Mouse (Mus musculus) c-Kit-positive CD71-positive TER-119-positive erythroid progenitor cells, embryonic 14.5 days (primary cell): ENCODE measurements around the gene Prg3.

Experiments used
- DNase-seq: peaks from one replicate; pipeline ENCODE4 v3.0.0-alpha.2; 2013; ENCODE audit warnings: low spot score

Gene Prg3

GRCm38 (mm10) chr2:84987930-84988329 is at the start of gene Prg3:
Gene Prg3, plus strand, starts transcription at chr2:84988215.
- no peak for DNase-seq

DNA sequence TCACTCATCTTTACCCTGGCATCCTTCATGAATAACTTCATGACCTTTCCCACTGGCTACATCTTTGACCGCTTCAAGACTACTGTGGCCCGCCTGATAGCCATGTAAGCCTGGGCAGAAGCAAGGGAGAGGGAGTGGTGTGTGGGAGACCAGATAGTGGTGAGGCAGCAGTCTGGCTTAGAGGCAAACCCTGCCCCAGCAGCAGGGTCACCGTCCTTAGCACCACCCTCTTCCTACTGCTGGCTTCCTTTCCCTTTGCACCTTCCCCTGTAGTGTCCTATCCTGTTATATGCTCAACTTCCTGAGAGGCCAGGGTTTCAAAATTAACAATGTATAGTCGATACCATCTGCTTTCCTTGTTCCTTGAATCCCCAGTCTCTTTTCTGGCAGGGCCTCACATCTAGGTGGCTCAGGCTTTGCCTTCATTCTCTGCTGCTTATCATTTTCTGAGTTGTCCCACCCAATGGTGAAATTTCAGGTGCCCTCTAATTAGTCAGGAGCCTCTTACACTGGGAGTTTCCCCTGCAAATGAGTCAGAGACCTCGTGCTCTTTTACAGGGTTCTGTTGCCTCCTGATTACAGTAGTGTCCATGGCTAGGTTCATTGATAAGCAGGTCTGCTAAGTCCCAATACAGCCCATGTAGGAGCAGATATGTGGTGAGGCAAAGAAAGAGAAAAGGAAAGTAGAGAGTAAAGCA is 49.6 kb upstream of the Prg3 start:
- peak; percentile 96 for DNase-seq

GRCm38 (mm10) chr2:84939306-84939705 is 48.7 kb upstream of the Prg3 start:
- DNase-seq = no peak

- DNase-seq = peak; percentile 58
Measured at GRCm38 (mm10) chr2:84939711-84940110, 48.3 kb upstream of the Prg3 start.

DNA sequence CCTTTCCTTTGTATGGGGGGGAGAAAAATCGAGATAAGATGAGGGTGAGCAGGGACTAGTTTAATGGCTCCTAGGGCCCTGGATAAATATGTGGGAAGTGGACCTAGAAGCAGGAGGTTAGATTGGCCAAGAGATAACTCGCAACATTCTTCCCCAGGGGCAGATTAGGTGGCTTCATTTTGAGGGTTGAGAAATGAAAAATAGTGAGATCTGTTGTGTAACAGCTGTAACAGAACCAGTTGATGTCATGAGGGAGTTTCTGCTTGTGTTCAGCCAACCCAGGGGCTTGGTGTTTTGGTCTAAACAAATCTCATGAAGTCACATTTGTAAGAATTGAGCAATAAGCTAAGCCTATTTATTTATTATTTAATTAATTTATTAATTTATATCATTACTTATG is 46.7 kb upstream of the Prg3 start:
- no peak for DNase-seq

GRCm38 (mm10) chr2:84941795-84942194 is 46.2 kb upstream of the Prg3 start:
- DNase-seq = no peak

DNA sequence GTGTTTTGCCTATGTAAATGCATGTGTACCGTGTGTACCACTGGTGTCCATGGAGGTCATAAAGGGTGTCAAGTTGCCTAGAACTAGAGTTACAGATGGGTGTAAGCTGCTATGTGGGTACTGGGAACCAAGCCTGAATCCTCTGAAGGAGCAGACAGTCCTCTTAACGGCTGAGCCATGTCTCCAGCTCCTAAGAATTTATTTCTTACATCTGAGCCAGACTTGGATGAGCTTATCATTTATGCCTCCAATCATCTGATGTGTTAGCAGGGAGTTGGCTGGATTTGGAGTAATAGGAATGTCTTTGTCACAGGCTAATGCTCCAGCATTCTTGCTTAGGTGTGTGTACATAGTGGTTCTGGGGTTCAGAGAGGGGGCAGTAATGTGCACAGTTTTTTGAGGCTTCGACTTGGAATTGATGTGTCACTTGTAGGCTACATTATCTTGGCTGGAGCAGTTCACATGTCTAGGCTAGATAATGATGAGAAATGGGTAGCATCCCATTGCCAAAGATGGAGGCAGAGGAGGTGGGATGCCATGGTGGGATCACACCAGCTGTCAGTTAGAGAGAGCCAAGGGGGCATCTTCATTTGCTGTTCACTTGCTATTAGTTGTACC is 40.8 kb upstream of the Prg3 start:
- no peak for DNase-seq

DNA sequence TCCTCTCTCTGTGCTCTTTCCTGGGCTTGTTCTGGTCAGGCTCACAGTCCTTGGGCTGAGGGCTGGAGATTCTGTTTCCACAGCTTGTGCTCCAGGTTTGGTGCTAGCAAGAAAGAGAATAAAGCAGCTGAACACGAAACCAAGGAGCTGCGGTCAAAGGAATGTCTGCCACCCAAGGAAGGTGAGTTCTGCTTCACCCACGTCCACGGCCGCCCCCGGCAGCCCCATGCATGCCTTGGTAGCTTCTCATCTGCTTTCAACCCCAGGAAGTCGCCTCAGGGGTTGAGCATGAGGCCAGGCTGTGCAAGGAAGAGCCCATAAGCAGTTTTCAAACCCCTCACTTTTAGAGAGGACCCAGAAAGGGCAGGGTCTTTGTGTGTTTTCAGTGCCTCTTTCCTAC is 39.8 kb upstream of the Prg3 start:
- no peak for DNase-seq

- DNase-seq = no peak
Measured at GRCm38 (mm10) chr2:84948721-84949120, 39.3 kb upstream of the Prg3 start.

DNA sequence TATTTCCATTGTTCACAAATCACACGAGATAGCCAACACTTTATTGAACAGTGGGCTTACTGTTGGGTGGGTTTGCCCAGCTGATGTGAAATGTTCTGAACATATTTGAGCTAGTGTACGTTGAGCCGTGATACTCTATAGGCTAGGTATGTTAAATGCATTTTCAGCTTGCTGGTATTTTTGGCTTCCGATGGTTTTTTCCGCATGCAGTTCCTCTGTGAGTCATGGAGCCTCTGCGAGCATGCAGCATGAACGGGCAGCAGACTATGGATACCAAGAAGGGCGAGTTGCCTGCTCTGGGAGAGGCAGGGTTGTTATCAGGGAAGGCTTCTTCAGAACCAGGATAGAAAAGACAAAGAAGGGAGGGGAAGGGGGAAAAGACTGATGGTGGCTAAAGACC is 37.0 kb upstream of the Prg3 start:
- DNase-seq = no peak

DNA sequence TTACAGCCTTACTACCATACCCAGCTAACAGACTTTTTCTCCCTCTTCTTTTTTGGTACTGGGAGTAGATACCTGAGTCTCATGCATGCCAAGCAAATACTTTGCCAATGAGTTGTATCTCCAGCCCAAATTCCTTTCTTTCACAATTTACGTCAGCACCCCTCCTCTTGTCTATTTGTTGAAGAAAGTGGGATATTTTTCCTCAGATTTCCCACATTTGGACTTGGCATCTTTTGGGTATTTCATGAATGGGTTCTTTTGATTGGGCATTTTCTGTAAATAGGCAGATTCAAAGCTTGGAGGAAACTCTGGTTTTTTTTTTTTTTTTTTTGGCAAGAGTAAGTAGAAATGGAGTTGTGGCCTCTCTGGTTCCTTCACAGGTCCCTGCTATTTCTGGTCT is 35.8 kb upstream of the Prg3 start:
- no peak for DNase-seq

DNA sequence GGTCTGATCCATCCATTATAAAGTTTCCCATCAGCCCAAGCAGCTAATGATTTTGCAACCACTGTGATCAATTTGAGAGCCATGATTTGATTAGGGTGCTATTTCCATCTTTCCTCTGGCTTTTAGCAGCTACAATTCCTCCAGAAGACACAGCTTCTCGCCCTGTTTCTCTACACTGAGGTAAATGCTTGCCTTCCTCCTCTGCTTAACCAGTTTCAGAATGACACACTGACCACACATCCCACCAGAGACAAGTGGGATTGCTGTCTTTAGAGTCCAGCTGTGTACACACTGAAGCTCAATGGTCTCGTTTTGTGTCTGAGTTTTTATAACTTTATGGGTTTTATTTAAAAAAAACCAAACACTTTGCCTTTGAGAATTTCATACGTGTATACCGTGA is 35.3 kb upstream of the Prg3 start:
- DNase-seq = no peak

DNA sequence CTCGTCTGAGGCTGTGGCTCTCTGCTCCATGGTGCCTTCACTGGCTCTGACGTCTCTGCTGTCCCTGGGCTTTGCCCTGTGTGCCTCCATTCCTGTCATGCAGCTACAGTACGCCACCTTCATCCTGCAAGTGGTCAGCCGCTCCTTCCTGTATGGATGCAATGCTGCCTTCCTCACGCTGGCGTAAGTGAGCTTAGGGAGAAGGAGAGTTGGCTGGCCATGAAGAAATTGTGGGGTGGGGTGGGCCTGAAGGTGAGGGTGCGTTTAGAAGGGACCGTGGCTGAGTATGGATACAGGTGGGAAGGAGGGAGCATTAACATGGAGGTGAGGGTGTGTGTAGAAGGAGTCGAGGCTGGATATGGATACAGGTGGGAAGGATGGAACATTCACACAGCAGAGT is 32.6 kb upstream of the Prg3 start:
- DNase-seq = no peak

DNA sequence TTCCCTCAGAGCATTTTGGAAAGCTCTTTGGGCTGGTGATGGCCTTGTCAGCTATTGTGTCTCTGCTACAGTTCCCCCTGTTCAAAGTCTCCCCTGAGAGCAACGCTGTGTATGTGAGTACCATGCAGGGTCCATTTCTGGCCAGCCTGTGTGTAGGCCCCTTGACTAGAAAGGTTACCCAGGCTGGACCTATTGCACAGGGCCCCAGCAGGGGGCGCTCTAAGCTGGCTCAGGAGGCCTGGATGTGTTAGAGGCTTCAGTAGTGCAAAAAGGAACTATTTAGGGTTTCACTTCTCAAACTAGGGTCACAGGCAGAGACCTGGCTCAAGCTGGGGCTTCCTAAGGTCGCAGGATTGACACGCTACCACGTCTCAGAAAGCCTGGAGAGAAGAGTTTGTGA is 31.7 kb upstream of the Prg3 start:
- peak; percentile 45 for DNase-seq

DNA sequence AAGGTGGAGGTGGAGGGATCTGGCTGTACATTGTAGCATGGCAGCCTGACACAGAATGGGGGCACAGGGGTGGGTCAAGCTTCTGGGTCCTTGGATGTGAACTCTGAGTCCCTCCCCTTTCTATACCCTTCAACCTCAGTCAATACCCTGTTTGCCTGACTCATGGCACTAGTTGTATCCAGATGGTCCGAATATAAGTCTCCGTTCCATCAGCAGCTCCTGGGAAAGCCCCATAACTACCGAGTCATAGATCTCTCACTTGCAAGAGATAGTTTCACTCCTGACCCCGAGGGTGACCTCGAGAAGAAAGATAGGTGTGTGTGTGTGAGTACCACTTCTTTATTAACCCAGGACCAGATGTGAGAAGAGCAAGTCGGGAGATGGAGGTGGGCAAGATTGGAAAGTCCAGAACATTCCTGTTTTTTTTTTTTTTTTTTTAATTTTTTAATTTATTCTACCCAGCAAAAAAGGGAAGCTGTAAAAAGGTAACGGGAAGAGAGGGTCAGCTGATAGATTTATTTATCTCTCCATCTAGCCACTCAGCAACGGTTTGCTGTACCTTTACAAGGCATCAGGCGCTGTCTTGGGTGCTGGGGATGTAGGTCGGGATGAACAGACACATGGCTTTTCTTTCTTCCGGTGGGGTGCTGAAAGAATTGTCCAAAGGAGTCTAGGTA is 29.3 kb upstream of the Prg3 start:
- no peak for DNase-seq

DNA sequence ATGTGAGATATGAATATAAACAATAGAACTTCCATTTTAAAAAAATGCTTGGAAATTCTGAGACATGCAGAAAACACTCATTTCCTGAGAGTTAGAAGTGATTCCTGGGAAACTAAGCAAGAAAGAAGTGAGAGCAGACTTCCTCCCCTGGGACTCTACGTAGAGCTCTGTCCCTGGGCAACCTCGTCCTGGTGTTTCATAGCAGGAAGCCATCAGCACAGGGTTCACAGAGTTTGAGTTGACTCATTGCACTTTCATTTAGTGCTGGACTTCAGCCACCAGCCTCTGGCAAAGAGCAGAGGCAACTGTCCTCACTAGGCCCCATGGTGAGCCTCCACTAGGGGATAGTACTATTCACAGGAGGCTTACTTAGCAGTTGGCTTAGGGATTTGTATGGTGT is 26.7 kb upstream of the Prg3 start:
- no peak for DNase-seq

DNA sequence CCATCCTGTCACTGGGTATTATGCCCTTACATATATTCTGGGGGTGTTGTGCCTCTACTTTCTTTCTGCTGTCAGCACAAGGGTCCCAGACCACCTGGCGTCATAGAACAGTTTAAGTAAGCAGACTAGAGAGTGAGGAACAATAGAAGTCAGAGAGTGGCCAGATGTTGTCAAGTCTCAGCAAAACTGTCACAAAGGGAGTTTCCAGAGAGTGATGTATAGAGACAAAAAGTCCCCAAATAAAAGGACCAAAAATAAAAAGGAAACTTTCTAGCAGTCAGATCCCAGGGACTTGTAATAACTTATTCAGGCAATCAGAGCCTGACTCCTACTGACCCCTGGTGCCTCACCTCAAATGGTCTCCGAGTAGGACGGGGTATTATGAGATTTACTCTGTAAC is 26.1 kb upstream of the Prg3 start:
- no peak for DNase-seq

- no peak for DNase-seq
Measured at GRCm38 (mm10) chr2:84962906-84963507, 25.0 kb upstream of the Prg3 start.

DNA sequence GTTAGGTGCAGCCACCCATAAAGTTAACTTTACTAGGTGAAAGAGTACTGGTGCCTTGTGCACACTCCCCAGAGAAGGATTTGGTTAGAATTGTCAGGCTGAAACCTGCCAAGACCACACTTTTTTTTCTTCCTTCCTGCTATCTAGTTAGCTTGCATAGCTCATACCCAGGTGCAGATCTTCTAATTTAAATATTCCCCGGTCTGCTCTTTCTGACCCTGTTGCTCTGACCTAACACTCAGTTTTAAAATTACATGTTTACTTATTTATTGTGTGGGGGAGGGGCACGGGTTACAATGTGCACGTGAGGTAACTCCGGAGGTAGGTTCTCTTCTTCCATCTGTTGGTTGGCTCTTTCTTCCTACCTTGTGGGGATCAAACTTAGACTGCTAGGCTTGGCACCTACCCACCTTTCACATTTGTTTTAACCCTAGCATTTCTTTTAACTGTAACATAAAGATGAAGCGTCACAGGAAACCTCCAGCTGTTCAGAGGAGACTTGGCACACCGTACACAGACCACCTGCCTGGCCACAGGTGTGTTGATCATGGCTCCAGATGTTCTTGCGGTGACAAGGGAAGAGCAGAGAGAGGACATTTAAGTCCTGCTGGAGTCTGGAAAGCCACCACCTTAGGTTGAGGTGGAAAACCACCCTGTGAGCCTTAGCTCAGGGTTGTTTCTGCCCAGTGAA is 23.8 kb upstream of the Prg3 start:
- no peak for DNase-seq

DNA sequence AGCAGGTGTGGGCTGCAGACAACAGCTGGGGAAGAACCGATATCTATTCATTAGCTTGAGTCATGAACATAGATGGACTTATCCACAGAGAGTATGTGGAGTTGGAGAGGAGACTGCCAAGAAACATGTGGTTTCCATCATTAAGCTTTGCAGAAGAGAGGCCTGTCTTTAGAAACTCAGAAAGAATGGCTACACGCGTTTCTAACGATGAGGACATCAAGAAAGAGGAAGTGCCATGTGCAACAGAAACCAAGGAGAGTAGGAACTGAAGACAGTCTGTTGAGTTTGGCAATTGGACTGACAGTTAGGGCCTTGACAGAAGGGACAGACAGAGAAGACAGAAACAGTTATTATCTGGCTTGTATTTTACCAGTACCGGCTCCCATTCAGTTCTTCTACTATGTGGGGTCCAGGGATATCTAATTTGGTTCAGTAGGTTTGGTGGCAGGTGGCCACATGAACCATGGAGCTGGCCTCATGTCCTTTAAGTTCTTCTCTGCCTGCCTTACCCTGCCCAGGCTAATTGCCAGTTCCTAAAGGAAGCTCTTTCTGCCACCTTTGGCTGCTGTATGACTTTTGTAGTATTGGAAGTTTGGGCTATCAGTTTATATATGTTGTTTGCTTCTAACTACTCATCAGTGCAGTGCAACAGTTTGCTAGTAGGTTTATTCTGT is 20.6 kb upstream of the Prg3 start:
- DNase-seq = no peak

DNA sequence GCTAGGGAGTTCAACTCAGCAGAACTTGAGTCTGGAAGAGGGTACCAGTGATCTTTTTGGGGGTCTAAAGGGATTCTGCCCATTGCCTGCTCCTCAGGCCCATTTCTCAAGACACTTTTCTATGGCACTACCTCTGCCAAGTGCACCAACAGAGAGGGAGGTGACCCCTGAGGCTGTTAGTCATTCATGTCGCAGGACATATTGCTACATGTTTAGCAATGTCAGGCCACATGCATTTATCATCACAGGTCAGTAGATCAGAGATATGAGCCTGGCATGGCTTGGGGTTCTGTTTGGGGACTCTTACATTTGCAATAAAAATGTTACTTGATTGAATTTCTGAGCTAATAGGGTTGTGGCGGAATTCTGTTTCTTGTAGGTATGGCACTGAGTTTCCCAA is 12.4 kb upstream of the Prg3 start:
- no peak for DNase-seq

DNA sequence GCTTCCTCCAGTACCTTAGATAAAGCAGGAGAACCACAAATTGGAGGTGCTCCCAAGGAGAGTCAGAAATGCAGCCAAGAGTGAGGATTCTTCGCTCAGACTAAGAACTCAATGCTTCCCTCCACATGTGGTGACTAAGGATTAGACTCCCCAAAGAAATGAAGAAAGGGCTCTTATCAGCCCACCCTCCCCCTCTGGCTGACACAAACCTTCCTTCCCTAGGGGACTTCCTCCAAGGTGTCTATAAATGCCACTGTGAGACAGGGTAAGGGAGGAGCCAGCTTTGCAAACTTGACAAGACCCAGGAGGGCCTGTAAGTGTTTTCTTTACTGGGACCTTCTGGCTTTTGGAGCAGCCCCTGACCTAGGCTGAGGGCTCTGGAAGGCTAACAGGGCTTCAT is 7.8 kb upstream of the Prg3 start, which contains the start of gene Prg2:
TSS of gene Prg2 (plus strand) at position 274 of the 400 bp plus-strand sequence.
- no peak for DNase-seq
